Comparison of ENCODE assay signal across 22 mouse cellular contexts in the genomic region with DNA sequence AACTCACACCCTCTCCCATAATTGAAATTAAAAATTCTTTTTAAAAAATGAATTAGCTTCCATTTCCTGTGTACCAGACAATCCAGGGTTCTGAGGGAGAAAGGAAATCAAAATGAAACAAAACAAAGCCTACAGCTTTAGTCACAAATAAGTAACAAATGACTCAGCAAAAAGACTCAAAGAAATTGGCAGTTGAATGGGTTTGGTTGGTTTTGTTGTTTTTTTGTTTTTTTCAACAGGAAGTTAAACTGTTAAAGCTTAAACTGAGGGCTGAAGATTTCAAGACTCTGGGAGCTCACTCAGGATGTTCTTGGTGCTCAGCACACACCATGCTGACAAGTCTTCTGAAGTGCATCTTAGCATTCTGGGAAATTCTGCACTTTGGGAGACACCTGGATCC. TPM values are rescaled to one million over a fixed set of nuclear protein-coding genes. Genes with fewer than 3 reads are reported as not detected.
A peak's percentile ranks its signal among the peaks of the same experiment; 100 is the strongest.
DNase-seq lines count a peak whose midpoint lies in the region; ATAC-seq and TF ChIP-seq lines count a peak whose summit lies in the region.
"Had no signal": no experiment of that assay in that cellular context is flagged by ENCODE, and none has a peak within 500 bp of the region (broad histone marks: within the 10 kb centered on the region; RNA-seq: fewer than 3 reads in every experiment).

No protein-coding gene starts in this region.

- no peaks in the 10 kb centered on the region for H3K36me3 ChIP-seq in lung, postnatal 0 days (ENCODE audit: insufficient read depth, low read length)
- H3K36me3 ChIP-seq in hindbrain, embryonic 14.5 days (replicated peaks; ENCODE audit: control insufficient read depth, insufficient read depth) = no peaks in the 10 kb centered on the region
- no peaks in the 10 kb centered on the region for H3K36me3 ChIP-seq in intestine, embryonic 15.5 days
- no peaks in the 10 kb centered on the region for H3K36me3 ChIP-seq in hindbrain, postnatal 0 days (ENCODE audit: insufficient read depth, low read length)
- H3K36me3 ChIP-seq: heart, embryonic 12.5 days; limb, embryonic 15.5 days had no signal

- no peak overlapping the region for H3K9ac ChIP-seq in lung, postnatal 0 days (replicated peaks; ENCODE audit: low read depth)
- no peak overlapping the region for H3K9ac ChIP-seq in hindbrain, embryonic 14.5 days
- no peak overlapping the region for H3K9ac ChIP-seq in intestine, embryonic 15.5 days
- H3K9ac ChIP-seq in hindbrain, postnatal 0 days (replicated peaks; ENCODE audit: low read length) = no peak overlapping the region
- H3K9ac ChIP-seq: heart, embryonic 12.5 days; limb, embryonic 15.5 days had no signal

- H3K27me3 ChIP-seq in lung, postnatal 0 days (replicated peaks; ENCODE audit: insufficient read depth, low read length) = no peaks in the 10 kb centered on the region
- no peaks in the 10 kb centered on the region for H3K27me3 ChIP-seq in hindbrain, embryonic 14.5 days (ENCODE audit: control insufficient read depth, insufficient read depth, low read length)
- H3K27me3 ChIP-seq in intestine, embryonic 15.5 days (replicated peaks) = no peaks in the 10 kb centered on the region
- no peaks in the 10 kb centered on the region for H3K27me3 ChIP-seq in hindbrain, postnatal 0 days (ENCODE audit: insufficient read depth, low read length)
- H3K27me3 ChIP-seq: heart, embryonic 12.5 days; limb, embryonic 15.5 days had no signal

- H3K4me2 ChIP-seq in lung, postnatal 0 days (replicated peaks; ENCODE audit: low read depth, low read length) = no peak overlapping the region
- H3K4me2 ChIP-seq in hindbrain, embryonic 14.5 days (replicated peaks) = no peak overlapping the region
- H3K4me2 ChIP-seq in intestine, embryonic 15.5 days (replicated peaks) = no peak overlapping the region
- no peak overlapping the region for H3K4me2 ChIP-seq in hindbrain, postnatal 0 days (ENCODE audit: low read depth, low read length)
- H3K4me2 ChIP-seq: heart, embryonic 12.5 days; limb, embryonic 15.5 days had no signal

- no peak for TF ChIP-seq POLR2A in lung, adult 2 months (IDR thresholded peaks at IDR 0.05; ENCODE audit: borderline replicate concordance, extremely low read depth, low read depth, low read length)

- no peaks in the 10 kb centered on the region for H3K9me3 ChIP-seq in lung, postnatal 0 days (ENCODE audit: low read length)
- no peaks in the 10 kb centered on the region for H3K9me3 ChIP-seq in hindbrain, embryonic 14.5 days (ENCODE audit: control insufficient read depth, low read length)
- no peaks in the 10 kb centered on the region for H3K9me3 ChIP-seq in intestine, embryonic 15.5 days
- no peaks in the 10 kb centered on the region for H3K9me3 ChIP-seq in hindbrain, postnatal 0 days (ENCODE audit: low read length)
- H3K9me3 ChIP-seq: heart, embryonic 12.5 days; limb, embryonic 15.5 days had no signal

- no peaks in the 10 kb centered on the region for H3K4me1 ChIP-seq in lung, postnatal 0 days (ENCODE audit: insufficient read depth, low read depth, low read length)
- H3K4me1 ChIP-seq in lung, adult 2 months (ENCODE audit: control insufficient read depth, insufficient read depth, low read length) = no peaks in the 10 kb centered on the region
- no peaks in the 10 kb centered on the region for H3K4me1 ChIP-seq in hindbrain, embryonic 14.5 days (replicated peaks; ENCODE audit: control insufficient read depth, insufficient read depth, low read length)
- no peaks in the 10 kb centered on the region for H3K4me1 ChIP-seq in intestine, embryonic 15.5 days (replicated peaks)
- no peaks in the 10 kb centered on the region for H3K4me1 ChIP-seq in hindbrain, postnatal 0 days (ENCODE audit: insufficient read depth, low read length)
- H3K4me1 ChIP-seq: heart, embryonic 12.5 days; limb, embryonic 15.5 days had no signal

- no peak for TF ChIP-seq EP300 in lung, postnatal 0 days (IDR thresholded peaks at IDR 0.05)

- ATAC-seq in lung, postnatal 0 days = no peak
- peak; percentile 77 for ATAC-seq in inflammation-experienced regulatory T-cells, adult 6 months
- ATAC-seq in hindbrain, embryonic 14.5 days (ENCODE audit: low FRiP score) = no peak
- no peak for ATAC-seq in intestine, embryonic 15.5 days
- no peak for ATAC-seq in hindbrain, postnatal 0 days
- ATAC-seq: forebrain, embryonic 16.5 days had no signal

- no peak for TF ChIP-seq CTCF in lung, postnatal 0 days (IDR thresholded peaks at IDR 0.05)
- no peak for TF ChIP-seq CTCF in lung, adult 2 months (IDR thresholded peaks at IDR 0.05; ENCODE audit: insufficient read depth, low read length)
- TF ChIP-seq CTCF in hindbrain, postnatal 0 days (IDR thresholded peaks at IDR 0.05; ENCODE audit: low read depth) = no peak

- H3K4me3 ChIP-seq in lung, postnatal 0 days (ENCODE audit: low read depth, low read length) = no peak overlapping the region
- no peak overlapping the region for H3K4me3 ChIP-seq in lung, adult 2 months (replicated peaks; ENCODE audit: extremely low read depth, low read depth, low read length)
- no peak overlapping the region for H3K4me3 ChIP-seq in hindbrain, embryonic 14.5 days (replicated peaks; ENCODE audit: low read length)
- no peak overlapping the region for H3K4me3 ChIP-seq in intestine, embryonic 15.5 days (replicated peaks)
- no peak overlapping the region for H3K4me3 ChIP-seq in hindbrain, postnatal 0 days (ENCODE audit: low read length)
- H3K4me3 ChIP-seq: heart, embryonic 12.5 days; limb, embryonic 15.5 days had no signal

- peak; percentile 10 for DNase-seq in lung, postnatal 0 days (ENCODE audit: low spot score)
- DNase-seq in lung, adult 2 months = no peak
- peak; percentile 57 for DNase-seq in CD4-positive helper T cell, adult 2 months (ENCODE audit: low read depth, low spot score)
- peak; percentile 5 for DNase-seq in NIH3T3 (ENCODE audit: low read depth)
- DNase-seq in hindbrain, embryonic 14.5 days (ENCODE audit: low spot score) = no peak
- no peak for DNase-seq in hindbrain, postnatal 0 days (ENCODE audit: low spot score)
- DNase-seq: adrenal gland, adult 8-10 months; cerebellum, adult 11-12 months; heart, postnatal 36 days; lung, adult 18-20 months; midbrain, embryonic 14.5 days; retina, postnatal 1 day had no signal

- H3K27ac ChIP-seq in lung, postnatal 0 days (ENCODE audit: low read length) = no peak overlapping the region
- H3K27ac ChIP-seq in hindbrain, embryonic 14.5 days = no peak overlapping the region
- no peak overlapping the region for H3K27ac ChIP-seq in intestine, embryonic 15.5 days
- no peak overlapping the region for H3K27ac ChIP-seq in hindbrain, postnatal 0 days
- H3K27ac ChIP-seq: limb, embryonic 15.5 days had no signal

RNA-seq across cellular contexts. Expression of gene Esm1, which starts 39.2 kb away (rescaled TPM):
- polyA plus RNA-seq in lung, postnatal 0 days (2015; fragmentation: Nextera tagmentation; extraction: Ambion mirVana) = 4.8 and 5.3 TPM in 2 replicates
- polyA plus RNA-seq in lung, adult 2 months (2012; rRNA removed) = 5.7 and 12.2 TPM in 2 replicates
- polyA plus RNA-seq in inflammation-experienced regulatory T-cells, adult 6 months (2017; shearing (Covaris generic)) = 1 to 10 TPM in 1 of 3 experiments, under 1 TPM in 2; 0.27 to 4.4 (median 0.63) TPM
- polyA plus RNA-seq in hindbrain, embryonic 14.5 days (2014; fragmentation: Nextera tagmentation; extraction: Ambion mirVana) = 1.2 and 1.8 TPM in 2 replicates
- polyA plus RNA-seq in intestine, embryonic 15.5 days (2015; fragmentation: Nextera tagmentation; extraction: Ambion mirVana) = 4.2 and 4.5 TPM in 2 replicates
- 0.37 and 0.86 TPM in 2 replicates for total RNA-seq in hindbrain, postnatal 0 days (2014; rRNA removed)
- 1.1 and 1.6 TPM in 2 replicates for polyA plus RNA-seq in hindbrain, postnatal 0 days (2015; fragmentation: Nextera tagmentation; extraction: Ambion mirVana)
- total RNA-seq: granulocyte monocyte progenitor cell, adult 5-6 weeks had no signal

RNA-seq across cellular contexts. Expression of gene Gzmk, which starts 55.5 kb away (rescaled TPM):
- not detected in 2 replicates for polyA plus RNA-seq in lung, postnatal 0 days (2015; fragmentation: Nextera tagmentation; extraction: Ambion mirVana)
- 0.11 TPM in 1 of 2 replicates, not detected in the other for polyA plus RNA-seq in lung, adult 2 months (2012; rRNA removed)
- polyA plus RNA-seq in inflammation-experienced regulatory T-cells, adult 6 months (2017; shearing (Covaris generic)) = 100 to 1,000 TPM in 1 of 3 experiments, 1 to 10 TPM in 2; 1.0 to 254 (median 2.3) TPM
- not detected in 2 replicates for polyA plus RNA-seq in hindbrain, embryonic 14.5 days (2014; fragmentation: Nextera tagmentation; extraction: Ambion mirVana)
- polyA plus RNA-seq in intestine, embryonic 15.5 days (2015; fragmentation: Nextera tagmentation; extraction: Ambion mirVana) = not detected in 2 replicates
- total RNA-seq in hindbrain, postnatal 0 days (2014; rRNA removed) = not detected in 2 replicates
- polyA plus RNA-seq in hindbrain, postnatal 0 days (2015; fragmentation: Nextera tagmentation; extraction: Ambion mirVana) = 0.14 TPM in 1 of 2 replicates, not detected in the other
- total RNA-seq: gastrocnemius, adult 18-20 months; granulocyte monocyte progenitor cell, adult 5-6 weeks; heart, postnatal 36 days; left cerebral cortex, postnatal 14 days had no signal
- polyA plus RNA-seq: embryonic facial prominence, embryonic 11.5 days; heart, embryonic 12.5 days; kidney, embryonic 16.5 days; limb, embryonic 15.5 days; midbrain, embryonic 14.5 days had no signal

Comparison
In these comparisons a context has a peak if more than half of its experiments do, and no peak if none do; other contexts are left out.
1. DNase-seq: peak in lung, postnatal 0 days (single experiment), CD4-positive helper T cell, adult 2 months (single experiment) and NIH3T3 (single experiment); none in lung, adult 2 months (single experiment), hindbrain, embryonic 14.5 days (single experiment) and hindbrain, postnatal 0 days (single experiment).